Mouse (Mus musculus) ES-E14 (cell line): ENCODE results near the gene Acsm4. TPM values are rescaled to one million over a fixed set of nuclear protein-coding genes. Genes with fewer than 3 reads are reported as not detected.

ENCODE experiments used
- DNase-seq: peaks from one replicate; pipeline ENCODE4 v3.0.0-alpha.2; 2013; ENCODE audit warnings: low read depth, low spot score
- H3K27ac ChIP-seq: 2 replicates; pipeline ENCODE4 v1.5.1; 2012; ENCODE audit warnings: low read depth, mild to moderate bottlenecking, low read length, moderate library complexity, mixed read lengths; ENCODE audit not compliant: poor library complexity, insufficient read depth, severe bottlenecking
- H3K36me3 ChIP-seq: 2 replicates; pipeline ENCODE4 v1.6.1; 2012; ENCODE audit warnings: mild to moderate bottlenecking, low read length, moderate library complexity, mixed read lengths; ENCODE audit not compliant: control insufficient read depth, poor library complexity, insufficient read depth, severe bottlenecking
- H3K4me1 ChIP-seq, 2 experiments: fragments of 150-350 bp in 1 of 2; sonication (generic) in 1 of 2; 2 replicates each; pipeline ENCODE4 v1.6.1; 2012; ENCODE audit warnings: low read length in 2 of 2, mild to moderate bottlenecking in 1 of 2, mixed read lengths in 1 of 2; ENCODE audit not compliant: control insufficient read depth in 2 of 2, insufficient read depth in 2 of 2, poor library complexity in 1 of 2
- H3K4me3 ChIP-seq, 2 experiments: fragments of 150-350 bp in 1 of 2; sonication (generic) in 1 of 2; 2 replicates each; pipeline ENCODE4 v1.5.1; 2012; ENCODE audit warnings: low read length in 2 of 2, low read depth in 1 of 2, mild to moderate bottlenecking in 1 of 2, mixed read lengths in 1 of 2; ENCODE audit not compliant: insufficient read depth in 1 of 2, poor library complexity in 1 of 2, severe bottlenecking in 1 of 2
- H3K9ac ChIP-seq: 2 replicates; pipeline ENCODE4 v1.6.1; 2012; ENCODE audit warnings: low read depth, mild to moderate bottlenecking, low read length, mixed read lengths; ENCODE audit not compliant: poor library complexity, insufficient read depth, severe bottlenecking
- H3K9me3 ChIP-seq: fragments of 150-350 bp; sonication (generic); 2 replicates; pipeline ENCODE4 v1.6.1; 2012; ENCODE audit warnings: low read depth, mild to moderate bottlenecking, low read length; ENCODE audit not compliant: control insufficient read depth, insufficient read depth
- CHD2 ChIP-seq: IDR thresholded peaks from 2 replicates; pipeline ENCODE4 v1.6.1; 2014; ENCODE audit warnings: mild to moderate bottlenecking, low read depth, low read length, inconsistent platforms
- HCFC1 ChIP-seq: IDR thresholded peaks from 2 replicates; pipeline ENCODE4 v1.6.1; 2012; ENCODE audit warnings: low read length, inconsistent platforms, borderline replicate concordance; ENCODE audit not compliant: insufficient read depth
- MAFK ChIP-seq: IDR thresholded peaks from 2 replicates; pipeline ENCODE4 v1.6.1; 2014; ENCODE audit warnings: mild to moderate bottlenecking, low read depth, low read length, inconsistent platforms; ENCODE audit not compliant: insufficient read depth
- ZC3H11A ChIP-seq: IDR thresholded peaks from 2 replicates; pipeline ENCODE4 v1.6.1; 2012; ENCODE audit warnings: low read depth, mild to moderate bottlenecking, inconsistent platforms, low read length, borderline replicate concordance
- ZNF384 ChIP-seq: IDR thresholded peaks from 2 replicates; pipeline ENCODE4 v1.6.1; 2012; ENCODE audit warnings: low read depth, low read length, inconsistent platforms
- in situ Hi-C, 2 experiments: fragments of 600-800 bp; cut with MboI; formaldehyde crosslinking; loops; one replicate each; pipeline ENCODE4 v1.15.1; 2025; ENCODE audit warnings: low sequenced_read_pairs in 2 of 2, inconsistent platforms in 1 of 2; ENCODE audit not compliant: unreplicated experiment in 2 of 2
- total RNA-seq: library from RNA; depleted of rRNA; stranded (reverse); fragments of 300-350 nt; gene quantifications from 2 replicates; pipeline ENCODE4 v1.2.3, GENCODE M21; 2012; rRNA removed

The Acsm4 gene
- 2.2 and 3.2 TPM in 2 replicates for total RNA-seq

GRCm38 (mm10) chr7:119689726-119690125, at the start of gene Acsm4:
TSS of gene Acsm4 (plus strand) at chr7:119690026.
- TF ChIP-seq MAFK, result no peak
- TF ChIP-seq CHD2, result no peak
- no peak for TF ChIP-seq ZC3H11A
- no peak for TF ChIP-seq ZNF384
- TF ChIP-seq HCFC1, result no peak
- Histone ChIP-seq H3K9me3 (no peaks in the 10 kb centered on the region), H3K36me3 (no peaks in the 10 kb centered on the region), H3K27ac (no peak within 1 kb of the TSS), H3K4me1 (peaks cover 0 to 2% of the 10 kb centered on the region in 2 experiments; a peak in 1 of 4 replicates), H3K9ac (no peak within 1 kb of the TSS), H3K4me3 (no peak within 1 kb of the TSS)
- DNase-seq, result no peak
- in situ Hi-C loops, result no loop called here

GRCm38 (mm10) chr7:119642307-119642706, 47.5 kb upstream of the Acsm4 start:
- Histone ChIP-seq H3K36me3 (no peaks in the 10 kb centered on the region), H3K4me3 (no peak overlapping the region), H3K27ac (no peak overlapping the region), H3K9ac (no peak overlapping the region), H3K4me1 (no peaks in the 10 kb centered on the region), H3K9me3 (no peaks in the 10 kb centered on the region)
- in situ Hi-C loops, result no loop called here
- TF ChIP-seq ZNF384 (no peak), ZC3H11A (no peak), CHD2 (no peak)
- no peak for DNase-seq

- no peaks in the 10 kb centered on the region for H3K9me3 ChIP-seq
- no peak overlapping the region for H3K27ac ChIP-seq
- H3K4me3 ChIP-seq, result no peak overlapping the region
- TF ChIP-seq ZNF384 (no peak), CHD2 (no peak), MAFK (no peak), HCFC1 (no peak)
- H3K4me1 ChIP-seq, result no peaks in the 10 kb centered on the region
- H3K36me3 ChIP-seq, result no peaks in the 10 kb centered on the region
- H3K9ac ChIP-seq, result no peak overlapping the region
- no peak for DNase-seq
- in situ Hi-C loops, result no loop called here
Measured at GRCm38 (mm10) chr7:119667893-119668292, 21.9 kb upstream of the Acsm4 start.

- DNase-seq, result no peak
- no peak for TF ChIP-seq ZNF384
- TF ChIP-seq CHD2, result no peak
- TF ChIP-seq ZC3H11A, result no peak
- no peak for TF ChIP-seq HCFC1
- TF ChIP-seq MAFK, result no peak
Measured at GRCm38 (mm10) chr7:119670395-119670794, 19.4 kb upstream of the Acsm4 start.

GRCm38 (mm10) chr7:119670925-119671324, 18.9 kb upstream of the Acsm4 start:
- Histone ChIP-seq H3K27ac (no peak overlapping the region), H3K9ac (no peak overlapping the region), H3K9me3 (no peaks in the 10 kb centered on the region), H3K4me3 (no peak overlapping the region), H3K4me1 (no peaks in the 10 kb centered on the region), H3K36me3 (no peaks in the 10 kb centered on the region)
- TF ChIP-seq MAFK (no peak), HCFC1 (no peak), ZC3H11A (no peak), CHD2 (no peak), ZNF384 (no peak)
- in situ Hi-C loops, result no loop called here
- peak; percentile 26 for DNase-seq

More at GRCm38 (mm10) chr7:119670395-119670794, 19.4 kb upstream of the Acsm4 start:
- Histone ChIP-seq H3K4me1 (no peaks in the 10 kb centered on the region), H3K4me3 (no peak overlapping the region), H3K9me3 (no peaks in the 10 kb centered on the region), H3K9ac (no peak overlapping the region), H3K27ac (no peak overlapping the region), H3K36me3 (no peaks in the 10 kb centered on the region)
- in situ Hi-C loops, result no loop called here
